Mouse (Mus musculus): Measurements from ENCODE around the gene Slc12a3. TPM values are rescaled to one million over a fixed set of nuclear protein-coding genes. Genes with fewer than 3 reads are reported as not detected.
A peak's percentile ranks its signal among the peaks of the same experiment; 100 is the strongest.

The Slc12a3 gene
- polyA plus RNA-seq, 1 experiment from 2014 or later: 0.29 TPM

DNA sequence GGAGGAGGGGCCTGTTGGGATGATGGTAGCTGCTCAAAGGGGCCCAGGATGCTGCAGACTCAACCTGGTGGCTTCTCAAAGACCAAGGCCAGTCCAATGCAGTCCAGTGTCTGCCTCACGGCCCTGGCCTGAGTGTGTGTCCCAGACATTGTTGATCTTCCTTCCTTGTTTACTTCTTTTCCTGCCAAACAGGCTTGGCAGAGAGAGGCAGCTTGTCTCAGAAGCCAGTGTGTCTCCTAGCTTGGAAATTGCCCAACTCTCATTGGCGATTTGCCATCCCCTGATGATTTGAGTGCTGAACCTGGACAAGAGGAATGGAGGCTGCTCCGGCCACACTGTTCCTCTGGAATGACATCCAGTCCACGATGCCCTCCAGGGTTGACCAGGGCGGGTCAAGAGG is 29.5 kb downstream of the Slc12a3 start:
- Histone ChIP-seq H3K36me3 (ENCODE audit: control insufficient read depth, insufficient read depth, low read length) (no peaks in the 10 kb centered on the region), H3K9ac (ENCODE audit: low read depth, low read length) (no peak overlapping the region), H3K27me3 (replicated peaks; ENCODE audit: control insufficient read depth, insufficient read depth, low read length) (no peaks in the 10 kb centered on the region), H3K27ac (replicated peaks; ENCODE audit: low read depth, low read length) (no peak overlapping the region), H3K4me1 (ENCODE audit: control insufficient read depth, insufficient read depth, low read length) (no peaks in the 10 kb centered on the region), H3K4me2 (ENCODE audit: low read depth, low read length) (no peak overlapping the region), H3K4me3 (ENCODE audit: low read depth, low read length) (no peak overlapping the region), H3K9me3 (ENCODE audit: control insufficient read depth, low read length) (0 out of 2 replicates have a peak, but pooled peaks cover 2% of the 10 kb centered on the region)
- WGBS: 65% methylated on average over 5 of the region's 5 CpGs
- ATAC-seq (ENCODE audit: low read depth) (no peak), DNase-seq (ENCODE audit: low spot score) (peak; percentile 32)

GRCm38 (mm10) chr8:94361774-94362431 is 32.9 kb downstream of the Slc12a3 start:
- no peak for DNase-seq (ENCODE audit: low spot score)
- no peak overlapping the region for H3K4me2 ChIP-seq (ENCODE audit: low read depth, low read length)
- ATAC-seq (ENCODE audit: low read depth): no peak
- no peak overlapping the region for H3K27ac ChIP-seq (replicated peaks; ENCODE audit: low read depth, low read length)
- 80% methylated on average over 6 of the region's 6 CpGs for WGBS
- H3K36me3 ChIP-seq (ENCODE audit: control insufficient read depth, insufficient read depth, low read length): no peaks in the 10 kb centered on the region
- H3K9ac ChIP-seq (ENCODE audit: low read depth, low read length): no peak overlapping the region
- H3K9me3 ChIP-seq (ENCODE audit: control insufficient read depth, low read length): no peaks in the 10 kb centered on the region
- H3K4me3 ChIP-seq (ENCODE audit: low read depth, low read length): no peak overlapping the region
- no peaks in the 10 kb centered on the region for H3K4me1 ChIP-seq (ENCODE audit: control insufficient read depth, insufficient read depth, low read length)
- H3K27me3 ChIP-seq (replicated peaks; ENCODE audit: control insufficient read depth, insufficient read depth, low read length): no peaks in the 10 kb centered on the region

- ATAC-seq (ENCODE audit: low read depth): no peak
- no peaks in the 10 kb centered on the region for H3K27me3 ChIP-seq (replicated peaks; ENCODE audit: control insufficient read depth, insufficient read depth, low read length)
- H3K9me3 ChIP-seq (ENCODE audit: control insufficient read depth, low read length): no peaks in the 10 kb centered on the region
- no peak overlapping the region for H3K9ac ChIP-seq (ENCODE audit: low read depth, low read length)
- WGBS: 77% methylated on average over 7 of the region's 7 CpGs
- H3K27ac ChIP-seq (replicated peaks; ENCODE audit: low read depth, low read length): no peak overlapping the region; the same call in 1 of the 2 replicates
- H3K4me2 ChIP-seq (ENCODE audit: low read depth, low read length): no peak overlapping the region
- no peaks in the 10 kb centered on the region for H3K4me1 ChIP-seq (ENCODE audit: control insufficient read depth, insufficient read depth, low read length)
- H3K4me3 ChIP-seq (ENCODE audit: low read depth, low read length): no peak overlapping the region
- H3K36me3 ChIP-seq (ENCODE audit: control insufficient read depth, insufficient read depth, low read length): no peaks in the 10 kb centered on the region
- DNase-seq (ENCODE audit: low spot score): no peak
These were observed 33.7 kb downstream of the Slc12a3 start for GRCm38 (mm10) chr8:94362607-94363239.

DNA sequence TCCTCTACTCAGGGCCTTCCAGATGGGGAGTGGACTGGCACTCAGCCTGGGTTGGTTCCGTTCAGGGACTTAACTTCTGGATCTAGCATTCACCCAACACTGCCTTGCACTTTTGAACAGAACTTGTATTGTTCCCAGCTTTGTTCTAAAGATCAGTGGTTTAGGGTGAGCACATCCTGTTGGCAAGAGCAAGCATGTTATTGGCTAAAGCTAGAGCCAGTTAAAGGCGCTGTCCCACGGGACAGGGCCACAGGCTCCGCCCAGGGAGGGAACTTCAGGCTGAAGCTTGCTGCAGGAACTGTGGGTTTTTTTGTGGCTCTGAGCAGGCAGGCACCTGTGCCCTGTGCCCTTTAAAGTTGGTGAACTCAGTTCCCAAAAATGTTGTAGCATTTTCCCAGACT is 34.3 kb downstream of the Slc12a3 start:
- WGBS: 40% methylated on average over 4 of the region's 4 CpGs
- H3K9ac ChIP-seq (ENCODE audit: low read depth, low read length): no peak overlapping the region
- H3K27ac ChIP-seq (replicated peaks; ENCODE audit: low read depth, low read length): no peak overlapping the region; the same call in 1 of the 2 replicates
- H3K27me3 ChIP-seq (replicated peaks; ENCODE audit: control insufficient read depth, insufficient read depth, low read length): no peaks in the 10 kb centered on the region
- H3K4me1 ChIP-seq (ENCODE audit: control insufficient read depth, insufficient read depth, low read length): no peaks in the 10 kb centered on the region
- ATAC-seq (ENCODE audit: low read depth) (peak; percentile 55; the same call in 1 of the 2 replicates), DNase-seq (ENCODE audit: low spot score) (peak; percentile 79)
- no peak overlapping the region for H3K4me2 ChIP-seq (ENCODE audit: low read depth, low read length)
- H3K9me3 ChIP-seq (ENCODE audit: control insufficient read depth, low read length): no peaks in the 10 kb centered on the region
- H3K36me3 ChIP-seq (ENCODE audit: control insufficient read depth, insufficient read depth, low read length): no peaks in the 10 kb centered on the region
- H3K4me3 ChIP-seq (ENCODE audit: low read depth, low read length): no peak overlapping the region

DNA sequence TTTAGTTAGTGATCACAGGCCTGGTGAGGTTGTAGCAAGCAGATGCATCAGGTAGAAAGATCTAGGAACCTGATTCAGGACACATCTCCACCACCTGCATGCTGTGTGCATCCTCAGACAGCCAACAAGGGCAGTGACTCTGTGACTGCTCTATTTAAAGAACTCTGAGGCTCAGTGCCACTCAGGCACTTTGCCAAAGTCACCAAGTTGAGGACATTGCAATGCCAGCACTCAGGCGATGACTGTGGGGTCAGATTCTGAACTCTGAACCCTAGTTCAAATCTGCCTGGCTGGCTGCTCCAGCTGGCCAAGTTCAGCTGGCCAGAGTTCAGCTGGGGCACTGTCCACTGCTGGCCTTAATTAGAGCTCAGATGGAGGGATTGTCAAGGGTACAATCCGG is 34.9 kb downstream of the Slc12a3 start:
- Histone ChIP-seq H3K4me2 (ENCODE audit: low read depth, low read length) (no peak overlapping the region), H3K4me1 (ENCODE audit: control insufficient read depth, insufficient read depth, low read length) (no peaks in the 10 kb centered on the region), H3K27me3 (replicated peaks; ENCODE audit: control insufficient read depth, insufficient read depth, low read length) (no peaks in the 10 kb centered on the region), H3K9me3 (ENCODE audit: control insufficient read depth, low read length) (no peaks in the 10 kb centered on the region), H3K9ac (ENCODE audit: low read depth, low read length) (no peak overlapping the region), H3K36me3 (ENCODE audit: control insufficient read depth, insufficient read depth, low read length) (no peaks in the 10 kb centered on the region), H3K27ac (replicated peaks; ENCODE audit: low read depth, low read length) (no peak overlapping the region), H3K4me3 (ENCODE audit: low read depth, low read length) (no peak overlapping the region)
- no peak for DNase-seq (ENCODE audit: low spot score)
- 60% methylated on average over 2 of the region's 2 CpGs for WGBS
- no peak for ATAC-seq (ENCODE audit: low read depth)

DNA sequence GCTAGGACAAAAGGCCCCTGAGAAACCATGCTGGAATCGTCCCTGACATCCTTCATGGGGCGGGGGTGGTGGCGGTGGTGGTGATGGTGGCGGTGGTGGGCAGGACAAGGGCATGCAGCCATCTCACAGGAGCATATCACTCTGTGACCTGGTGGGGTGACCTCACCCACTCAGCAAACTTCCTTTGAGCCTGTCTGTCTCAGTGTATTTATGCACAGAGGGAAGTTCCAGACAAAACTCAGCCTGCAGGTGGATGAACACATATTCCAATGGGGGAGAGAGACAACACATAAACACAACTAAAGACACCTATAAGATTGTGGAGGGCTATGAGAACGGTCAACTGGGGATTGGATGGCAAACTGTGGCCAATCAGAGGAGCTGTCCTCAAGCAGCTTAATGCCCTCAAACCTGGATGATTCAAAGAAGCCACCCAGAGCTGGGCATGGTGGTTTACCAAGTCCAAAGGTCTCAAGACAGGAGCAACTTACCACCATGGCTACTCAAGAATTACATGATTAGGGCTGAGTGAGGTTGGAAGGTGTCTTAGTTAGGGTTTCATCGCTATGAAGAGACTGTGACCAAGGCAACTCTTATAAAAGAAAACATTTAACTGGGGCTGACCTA is 35.8 kb downstream of the Slc12a3 start:
- H3K36me3 ChIP-seq (ENCODE audit: control insufficient read depth, insufficient read depth, low read length): no peaks in the 10 kb centered on the region
- no peaks in the 10 kb centered on the region for H3K27me3 ChIP-seq (replicated peaks; ENCODE audit: control insufficient read depth, insufficient read depth, low read length)
- no peak overlapping the region for H3K9ac ChIP-seq (ENCODE audit: low read depth, low read length)
- no peaks in the 10 kb centered on the region for H3K9me3 ChIP-seq (ENCODE audit: control insufficient read depth, low read length)
- ATAC-seq (ENCODE audit: low read depth) (no peak), DNase-seq (ENCODE audit: low spot score) (no peak)
- H3K4me2 ChIP-seq (ENCODE audit: low read depth, low read length): no peak overlapping the region
- no peak overlapping the region for H3K27ac ChIP-seq (replicated peaks; ENCODE audit: low read depth, low read length)
- H3K4me1 ChIP-seq (ENCODE audit: control insufficient read depth, insufficient read depth, low read length): no peaks in the 10 kb centered on the region
- no peak overlapping the region for H3K4me3 ChIP-seq (ENCODE audit: low read depth, low read length)
- 85% methylated on average over 6 of the region's 6 CpGs for WGBS

GRCm38 (mm10) chr8:94365410-94365981 is 36.5 kb downstream of the Slc12a3 start:
- Histone ChIP-seq H3K9me3 (ENCODE audit: control insufficient read depth, low read length) (no peaks in the 10 kb centered on the region), H3K36me3 (ENCODE audit: control insufficient read depth, insufficient read depth, low read length) (no peaks in the 10 kb centered on the region), H3K27me3 (replicated peaks; ENCODE audit: control insufficient read depth, insufficient read depth, low read length) (no peaks in the 10 kb centered on the region), H3K27ac (replicated peaks; ENCODE audit: low read depth, low read length) (no peak overlapping the region), H3K4me3 (ENCODE audit: low read depth, low read length) (no peak overlapping the region), H3K4me2 (ENCODE audit: low read depth, low read length) (no peak overlapping the region), H3K9ac (ENCODE audit: low read depth, low read length) (no peak overlapping the region), H3K4me1 (ENCODE audit: control insufficient read depth, insufficient read depth, low read length) (no peaks in the 10 kb centered on the region)
- 88% methylated on average over 9 of the region's 9 CpGs for WGBS
- ATAC-seq (ENCODE audit: low read depth) (no peak), DNase-seq (ENCODE audit: low spot score) (no peak)

- H3K27ac ChIP-seq (replicated peaks; ENCODE audit: low read depth, low read length): no peak overlapping the region
- no peak for ATAC-seq (ENCODE audit: low read depth)
- H3K9ac ChIP-seq (ENCODE audit: low read depth, low read length): no peak overlapping the region
- H3K36me3 ChIP-seq (ENCODE audit: control insufficient read depth, insufficient read depth, low read length): no peaks in the 10 kb centered on the region
- H3K27me3 ChIP-seq (replicated peaks; ENCODE audit: control insufficient read depth, insufficient read depth, low read length): no peaks in the 10 kb centered on the region
- H3K4me3 ChIP-seq (ENCODE audit: low read depth, low read length): no peak overlapping the region
- H3K9me3 ChIP-seq (ENCODE audit: control insufficient read depth, low read length): no peaks in the 10 kb centered on the region
- 67% methylated on average over 5 of the region's 5 CpGs for WGBS
- no peak for DNase-seq (ENCODE audit: low spot score)
- no peaks in the 10 kb centered on the region for H3K4me1 ChIP-seq (ENCODE audit: control insufficient read depth, insufficient read depth, low read length)
- H3K4me2 ChIP-seq (ENCODE audit: low read depth, low read length): no peak overlapping the region
These were observed 41.8 kb downstream of the Slc12a3 start for GRCm38 (mm10) chr8:94370839-94371238.

Data from embryonic facial prominence, embryonic 14.5 days (tissue).